Mouse (Mus musculus) G1E (cell line): ENCODE data around the gene Zfp710. TPM values are rescaled to one million over a fixed set of nuclear protein-coding genes. Genes with fewer than 3 reads are reported as not detected.
"Not testable (repeated sequence)": the region's sequence is repeated elsewhere in the genome, so short reads cannot be mapped to it uniquely, and the experiment has no call there.

Experiments used
- ATAC-seq: 2 replicates; pipeline ENCODE4 v1.8.0; 2016; ENCODE audit warnings: mild to moderate bottlenecking; ENCODE audit not compliant: insufficient number of reproducible peaks, poor library complexity, low FRiP score, severe bottlenecking; ENCODE audit errors: extremely low read depth
- DNase-seq: peaks from one replicate; pipeline ENCODE4 v3.0.0; 2012; ENCODE audit warnings: low spot score
- H3K27me3 ChIP-seq: 2 replicates; pipeline ENCODE4 v1.6.1; 2012; ENCODE audit warnings: mild to moderate bottlenecking, low read length, inconsistent platforms; ENCODE audit not compliant: insufficient read depth
- H3K36me3 ChIP-seq: replicated peaks from 2 replicates; pipeline ENCODE3; 2012; ENCODE audit warnings: mild to moderate bottlenecking, inconsistent platforms
- H3K4me1 ChIP-seq: 2 replicates; pipeline ENCODE4 v1.6.1; 2012; ENCODE audit warnings: low read depth, low read length, inconsistent platforms, mixed read lengths; ENCODE audit not compliant: insufficient read depth
- H3K4me3 ChIP-seq: 2 replicates; pipeline ENCODE4 v1.5.1; 2012; ENCODE audit warnings: low read depth, mild to moderate bottlenecking, inconsistent platforms, low read length, moderate library complexity, mixed read lengths
- H3K9me3 ChIP-seq: replicated peaks from 2 replicates; pipeline ENCODE4 v1.6.1; 2012; ENCODE audit warnings: inconsistent platforms
- CTCF ChIP-seq: IDR thresholded peaks from 2 replicates; pipeline ENCODE4 v1.5.1; 2012; ENCODE audit warnings: low read depth, low read length, inconsistent platforms, mixed read lengths
- GATA1 ChIP-seq: IDR thresholded peaks from 2 replicates; pipeline ENCODE4 v1.6.1; 2012; ENCODE audit warnings: borderline replicate concordance, low read length, inconsistent platforms, mixed read lengths
- GATA2 ChIP-seq: IDR thresholded peaks from 2 replicates; pipeline ENCODE4 v1.6.1; 2012; ENCODE audit warnings: low read depth, low read length, inconsistent platforms, borderline replicate concordance
- POLR2AphosphoS5 ChIP-seq: IDR thresholded peaks from 2 replicates; pipeline ENCODE4 v1.6.1; 2012; ENCODE audit warnings: low read depth, low read length, inconsistent platforms; ENCODE audit not compliant: insufficient replicate concordance
- TAL1 ChIP-seq: conservative IDR thresholded peaks from 2 replicates; pipeline ENCODE4 v1.6.1; 2012; ENCODE audit warnings: low read depth, low read length, inconsistent platforms, mixed read lengths
- polyA plus RNA-seq: library from polyadenylated mRNA; stranded (reverse); fragments of >175 nt; gene quantifications from 2 replicates; pipeline ENCODE4 v1.2.3, GENCODE M21; 2012
- total RNA-seq, 2 experiments: library from RNA; stranded (forward) in 1 of 2; stranded (reverse) in 1 of 2; fragments of 200-1000 nt in 1 of 2; fragments of >200 nt in 1 of 2; fragmentation: Nextera tagmentation in 1 of 2; gene quantifications; 2 replicates each; pipeline ENCODE4 v1.2.3; 2014 to 2017

The Zfp710 gene
- total RNA-seq (2014; fragmentation: Nextera tagmentation) (25.1 and 38.6 TPM in 2 replicates), total RNA-seq (2017) (10.7 and 13.1 TPM in 2 replicates), polyA plus RNA-seq (53.7 and 54.3 TPM in 2 replicates)

GRCm38 (mm10) chr7:80024521-80025390 is at the start of gene Zfp710:
Gene Zfp710, plus strand, starts transcription at chr7:80024814.
- no peaks in the 10 kb centered on the region for H3K9me3 ChIP-seq
- H3K27me3 ChIP-seq: peaks cover 3% of the 10 kb centered on the region; the same call in 1 of the 2 replicates
- H3K36me3 ChIP-seq: peaks cover 10% of the 10 kb centered on the region
- TF ChIP-seq POLR2AphosphoS5 (no peak), TAL1 (no peak), CTCF (no peak), GATA1 (no peak), GATA2 (no peak)
- H3K4me3 ChIP-seq: peak within 1 kb of the TSS; percentile 88
- peaks cover 50% of the 10 kb centered on the region for H3K4me1 ChIP-seq
- ATAC-seq (peak; percentile 52), DNase-seq (peak; percentile 69)

GRCm38 (mm10) chr7:79975316-79975715 is 49.3 kb upstream of the Zfp710 start:
- Histone ChIP-seq H3K4me1 (peaks cover 8% of the 10 kb centered on the region; the same call in 1 of the 2 replicates), H3K36me3 (no peaks in the 10 kb centered on the region), H3K4me3 (no peak overlapping the region), H3K27me3 (peaks cover 12% of the 10 kb centered on the region), H3K9me3 (no peaks in the 10 kb centered on the region)
- TF ChIP-seq TAL1: no peak
- ATAC-seq: no peak
- no peak for DNase-seq

GRCm38 (mm10) chr7:79986717-79987116 is 37.9 kb upstream of the Zfp710 start:
- no peak for DNase-seq
- no peak for ATAC-seq
- peaks cover 6% of the 10 kb centered on the region; the same call in 1 of the 2 replicates for H3K4me1 ChIP-seq
- H3K27me3 ChIP-seq: peaks cover 17% of the 10 kb centered on the region
- H3K36me3 ChIP-seq: no peaks in the 10 kb centered on the region
- H3K9me3 ChIP-seq: no peaks in the 10 kb centered on the region
- H3K4me3 ChIP-seq: no peak overlapping the region
- no peak for TF ChIP-seq GATA2
- TF ChIP-seq POLR2AphosphoS5: no peak
- no peak for TF ChIP-seq TAL1
- TF ChIP-seq CTCF: no peak
- no peak for TF ChIP-seq GATA1

GRCm38 (mm10) chr7:79987745-79988144 is 36.9 kb upstream of the Zfp710 start:
- Histone ChIP-seq H3K36me3 (no peaks in the 10 kb centered on the region), H3K4me1 (peaks cover 6% of the 10 kb centered on the region; the same call in 1 of the 2 replicates), H3K9me3 (no peaks in the 10 kb centered on the region), H3K27me3 (peaks cover 18% of the 10 kb centered on the region), H3K4me3 (no peak overlapping the region)
- ATAC-seq: no peak
- TF ChIP-seq CTCF: no peak
- DNase-seq: no peak

- not testable (repeated sequence) for H3K36me3 ChIP-seq, ATAC-seq, H3K9me3 ChIP-seq, DNase-seq, H3K4me3 ChIP-seq, H3K4me1 ChIP-seq
- H3K27me3 ChIP-seq: peaks cover 18% of the 10 kb centered on the region
Observed at GRCm38 (mm10) chr7:79988466-79988865, 36.1 kb upstream of the Zfp710 start.

GRCm38 (mm10) chr7:79994476-79994875 is 30.1 kb upstream of the Zfp710 start:
- no peak for ATAC-seq
- H3K4me1 ChIP-seq: peaks cover 6% of the 10 kb centered on the region

GRCm38 (mm10) chr7:79997761-79998160 is 26.9 kb upstream of the Zfp710 start:
- Histone ChIP-seq H3K4me3 (no peak overlapping the region), H3K27me3 (peaks cover 30% of the 10 kb centered on the region), H3K36me3 (no peaks in the 10 kb centered on the region), H3K9me3 (no peaks in the 10 kb centered on the region), H3K4me1 (peaks cover 6% of the 10 kb centered on the region)
- DNase-seq (no peak), ATAC-seq (no peak)
- TF ChIP-seq GATA2: no peak
- no peak for TF ChIP-seq POLR2AphosphoS5
- TF ChIP-seq GATA1: no peak
- TF ChIP-seq CTCF: no peak
- no peak for TF ChIP-seq TAL1

More at GRCm38 (mm10) chr7:79994476-79994875, 30.1 kb upstream of the Zfp710 start:
- H3K9me3 ChIP-seq: no peaks in the 10 kb centered on the region
- H3K27me3 ChIP-seq: peaks cover 20% of the 10 kb centered on the region
- no peak overlapping the region for H3K4me3 ChIP-seq
- no peak for DNase-seq
- H3K36me3 ChIP-seq: no peaks in the 10 kb centered on the region
- no peak for TF ChIP-seq POLR2AphosphoS5
- TF ChIP-seq GATA2: no peak
- no peak for TF ChIP-seq TAL1
- no peak for TF ChIP-seq CTCF
- no peak for TF ChIP-seq GATA1
